Mouse (Mus musculus): ENCODE data around the gene Alcam. TPM values are rescaled to one million over a fixed set of nuclear protein-coding genes. Genes with fewer than 3 reads are reported as not detected.

The Alcam gene
- 40.2 and 40.7 TPM in 2 replicates for polyA plus RNA-seq (2015; fragmentation: Nextera tagmentation; extraction: Ambion mirVana)

DNA sequence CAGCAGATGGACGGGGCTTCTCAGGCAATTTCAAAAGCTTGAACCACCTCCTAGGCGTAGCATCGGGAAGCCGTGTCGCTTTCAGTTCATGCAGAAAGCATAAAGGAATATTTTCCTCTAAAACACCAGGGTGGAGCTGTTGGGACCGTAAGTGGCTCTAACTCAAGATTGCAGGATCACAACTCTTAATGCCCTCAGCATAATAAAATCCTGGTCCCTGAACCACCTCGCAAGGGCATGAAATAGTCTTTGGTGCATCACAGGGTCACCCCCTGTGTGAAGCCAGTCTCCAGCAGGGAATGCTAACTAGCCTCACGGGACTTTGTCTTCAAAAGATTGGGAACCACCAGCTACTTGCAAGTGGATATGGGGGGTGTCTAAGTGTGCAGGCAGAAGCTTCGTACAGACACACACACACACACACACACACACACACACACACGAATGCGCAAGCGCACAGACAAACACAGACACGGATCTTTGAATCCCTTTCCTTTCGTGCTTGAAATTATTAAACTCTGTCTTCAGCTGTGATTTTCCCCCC is at the start of gene Alcam:
Gene Alcam (minus strand): TSS at position 104 of the 544 bp plus-strand sequence.
- Histone ChIP-seq H3K4me3 (ENCODE audit: low read length) (peak within 1 kb of the TSS; percentile 70), H3K9ac (ENCODE audit: low read depth, low read length) (peak within 1 kb of the TSS; percentile 66), H3K27ac (ENCODE audit: low read depth, low read length) (peak within 1 kb of the TSS; percentile 86), H3K9me3 (ENCODE audit: control insufficient read depth, low read length) (no peaks in the 10 kb centered on the region), H3K36me3 (ENCODE audit: control insufficient read depth, insufficient read depth, low read length) (no peaks in the 10 kb centered on the region), H3K4me1 (ENCODE audit: control insufficient read depth, insufficient read depth, low read depth, low read length) (peaks cover 9% of the 10 kb centered on the region), H3K27me3 (replicated peaks; ENCODE audit: control insufficient read depth, insufficient read depth, low read length) (no peaks in the 10 kb centered on the region), H3K4me2 (ENCODE audit: low read length) (peak within 1 kb of the TSS; percentile 84)
- 0% methylated on average over 14 of the region's 14 CpGs for WGBS
- ATAC-seq = no peak

GRCm38 (mm10) chr16:52498757-52499335 is 45.0 kb upstream of the Alcam start:
- Histone ChIP-seq H3K4me2 (ENCODE audit: low read length) (no peak overlapping the region), H3K27ac (ENCODE audit: low read depth, low read length) (no peak overlapping the region), H3K36me3 (ENCODE audit: control insufficient read depth, insufficient read depth, low read length) (no peaks in the 10 kb centered on the region), H3K4me1 (ENCODE audit: control insufficient read depth, insufficient read depth, low read depth, low read length) (no peaks in the 10 kb centered on the region), H3K4me3 (ENCODE audit: low read length) (no peak overlapping the region), H3K9ac (ENCODE audit: low read depth, low read length) (no peak overlapping the region), H3K9me3 (ENCODE audit: control insufficient read depth, low read length) (no peaks in the 10 kb centered on the region; the same call in 1 of the 2 replicates), H3K27me3 (replicated peaks; ENCODE audit: control insufficient read depth, insufficient read depth, low read length) (no peaks in the 10 kb centered on the region)
- WGBS = 64% methylated on average over 4 of the region's 4 CpGs
- no peak for ATAC-seq

DNA sequence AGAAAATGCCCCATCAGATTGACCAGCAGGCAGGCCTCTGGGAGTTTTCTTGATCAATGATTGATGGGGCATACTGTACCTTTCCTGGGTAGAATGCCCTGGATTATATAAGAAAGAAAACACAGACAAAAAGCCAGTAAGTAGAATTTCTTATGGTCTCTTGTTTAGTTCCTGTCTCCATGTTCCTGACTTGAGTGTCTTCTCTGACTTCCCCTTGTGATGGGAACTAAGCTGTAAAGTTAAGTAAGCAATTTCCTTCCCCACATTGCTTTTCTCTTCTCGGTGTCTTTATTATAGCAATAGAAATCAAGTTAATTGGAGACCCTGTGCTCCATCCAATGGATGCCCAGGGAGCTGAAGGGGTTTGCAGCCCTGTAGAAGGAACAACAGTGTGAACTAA is 36.7 kb upstream of the Alcam start:
- ATAC-seq = no peak
- Histone ChIP-seq H3K27me3 (replicated peaks; ENCODE audit: control insufficient read depth, insufficient read depth, low read length) (no peaks in the 10 kb centered on the region), H3K4me3 (ENCODE audit: low read length) (no peak overlapping the region), H3K9me3 (ENCODE audit: control insufficient read depth, low read length) (no peaks in the 10 kb centered on the region), H3K36me3 (ENCODE audit: control insufficient read depth, insufficient read depth, low read length) (no peaks in the 10 kb centered on the region), H3K9ac (ENCODE audit: low read depth, low read length) (no peak overlapping the region), H3K4me2 (ENCODE audit: low read length) (no peak overlapping the region), H3K4me1 (ENCODE audit: control insufficient read depth, insufficient read depth, low read depth, low read length) (no peaks in the 10 kb centered on the region), H3K27ac (ENCODE audit: low read depth, low read length) (no peak overlapping the region)
- 89% methylated on average over 1 of the region's 1 CpGs for WGBS

GRCm38 (mm10) chr16:52474235-52474634 is 20.4 kb upstream of the Alcam start:
- WGBS = 84% methylated on average over 4 of the region's 4 CpGs
- no peak for ATAC-seq
- no peak overlapping the region for H3K4me2 ChIP-seq (ENCODE audit: low read length)

DNA sequence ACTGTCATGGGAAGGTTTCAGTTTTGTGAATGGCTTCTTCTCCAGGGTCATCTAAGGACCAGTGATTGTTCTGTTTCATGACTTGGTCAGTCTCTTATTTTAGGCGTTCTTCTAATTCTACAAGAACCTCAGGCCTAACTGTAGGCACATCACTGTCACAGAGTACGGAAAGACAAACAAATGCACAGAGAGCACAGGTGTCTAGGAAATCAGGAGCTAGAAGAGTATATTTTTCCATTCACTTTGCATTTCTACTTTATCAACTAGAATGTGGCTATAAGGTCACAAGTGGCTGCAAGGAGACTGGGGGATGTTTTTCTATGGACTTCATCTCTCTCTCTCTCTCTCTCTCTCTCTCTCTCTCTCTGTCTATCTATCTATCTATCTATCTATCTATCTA is 19.2 kb upstream of the Alcam start:
- no peaks in the 10 kb centered on the region for H3K27me3 ChIP-seq (replicated peaks; ENCODE audit: control insufficient read depth, insufficient read depth, low read length)
- H3K4me1 ChIP-seq (ENCODE audit: control insufficient read depth, insufficient read depth, low read depth, low read length) = no peaks in the 10 kb centered on the region
- no peak overlapping the region for H3K4me3 ChIP-seq (ENCODE audit: low read length)
- no peak overlapping the region for H3K9ac ChIP-seq (ENCODE audit: low read depth, low read length)
- H3K36me3 ChIP-seq (ENCODE audit: control insufficient read depth, insufficient read depth, low read length) = no peaks in the 10 kb centered on the region
- no peak overlapping the region for H3K4me2 ChIP-seq (ENCODE audit: low read length)
- 95% methylated on average over 2 of the region's 2 CpGs for WGBS
- no peak overlapping the region for H3K27ac ChIP-seq (ENCODE audit: low read depth, low read length)
- H3K9me3 ChIP-seq (ENCODE audit: control insufficient read depth, low read length) = no peaks in the 10 kb centered on the region
- ATAC-seq = no peak

More at GRCm38 (mm10) chr16:52474235-52474634, 20.4 kb upstream of the Alcam start:
- H3K9ac ChIP-seq (ENCODE audit: low read depth, low read length) = no peak overlapping the region
- H3K9me3 ChIP-seq (ENCODE audit: control insufficient read depth, low read length) = no peaks in the 10 kb centered on the region
- H3K27me3 ChIP-seq (replicated peaks; ENCODE audit: control insufficient read depth, insufficient read depth, low read length) = no peaks in the 10 kb centered on the region
- no peaks in the 10 kb centered on the region for H3K4me1 ChIP-seq (ENCODE audit: control insufficient read depth, insufficient read depth, low read depth, low read length)
- no peak overlapping the region for H3K27ac ChIP-seq (ENCODE audit: low read depth, low read length)
- H3K4me3 ChIP-seq (ENCODE audit: low read length) = no peak overlapping the region
- H3K36me3 ChIP-seq (ENCODE audit: control insufficient read depth, insufficient read depth, low read length) = no peaks in the 10 kb centered on the region

DNA sequence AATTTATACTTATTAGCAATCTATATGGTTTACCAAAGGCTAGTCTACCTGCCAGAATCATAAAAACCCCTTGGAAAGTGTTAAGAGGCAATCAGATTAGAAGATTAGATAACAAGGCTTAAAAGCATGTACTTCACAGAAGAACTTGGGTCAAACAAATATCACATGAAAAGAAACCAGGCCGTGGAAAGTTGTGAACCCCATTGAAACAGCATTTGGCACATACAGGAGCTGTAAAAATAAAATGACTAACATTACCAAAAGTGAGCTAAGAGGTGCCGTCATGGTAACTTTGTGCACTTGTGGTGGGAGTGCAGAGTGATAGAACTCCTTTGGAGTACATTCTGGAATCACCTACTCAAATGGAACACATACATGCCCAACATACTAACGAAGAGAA is 18.8 kb upstream of the Alcam start:
- Histone ChIP-seq H3K4me3 (ENCODE audit: low read length) (no peak overlapping the region), H3K4me2 (ENCODE audit: low read length) (no peak overlapping the region), H3K27me3 (replicated peaks; ENCODE audit: control insufficient read depth, insufficient read depth, low read length) (no peaks in the 10 kb centered on the region), H3K9me3 (ENCODE audit: control insufficient read depth, low read length) (no peaks in the 10 kb centered on the region), H3K27ac (ENCODE audit: low read depth, low read length) (no peak overlapping the region), H3K4me1 (ENCODE audit: control insufficient read depth, insufficient read depth, low read depth, low read length) (no peaks in the 10 kb centered on the region), H3K9ac (ENCODE audit: low read depth, low read length) (no peak overlapping the region), H3K36me3 (ENCODE audit: control insufficient read depth, insufficient read depth, low read length) (no peaks in the 10 kb centered on the region)
- ATAC-seq = no peak
- 96% methylated on average over 3 of the region's 3 CpGs for WGBS

GRCm38 (mm10) chr16:52472059-52472458 is 18.2 kb upstream of the Alcam start:
- H3K4me2 ChIP-seq (ENCODE audit: low read length) = no peak overlapping the region
- no peak overlapping the region for H3K4me3 ChIP-seq (ENCODE audit: low read length)
- H3K36me3 ChIP-seq (ENCODE audit: control insufficient read depth, insufficient read depth, low read length) = no peaks in the 10 kb centered on the region
- H3K4me1 ChIP-seq (ENCODE audit: control insufficient read depth, insufficient read depth, low read depth, low read length) = no peaks in the 10 kb centered on the region
- no peaks in the 10 kb centered on the region for H3K9me3 ChIP-seq (ENCODE audit: control insufficient read depth, low read length)
- no peak overlapping the region for H3K27ac ChIP-seq (ENCODE audit: low read depth, low read length)
- no peaks in the 10 kb centered on the region for H3K27me3 ChIP-seq (replicated peaks; ENCODE audit: control insufficient read depth, insufficient read depth, low read length)
- ATAC-seq = no peak
- no peak overlapping the region for H3K9ac ChIP-seq (ENCODE audit: low read depth, low read length)

DNA sequence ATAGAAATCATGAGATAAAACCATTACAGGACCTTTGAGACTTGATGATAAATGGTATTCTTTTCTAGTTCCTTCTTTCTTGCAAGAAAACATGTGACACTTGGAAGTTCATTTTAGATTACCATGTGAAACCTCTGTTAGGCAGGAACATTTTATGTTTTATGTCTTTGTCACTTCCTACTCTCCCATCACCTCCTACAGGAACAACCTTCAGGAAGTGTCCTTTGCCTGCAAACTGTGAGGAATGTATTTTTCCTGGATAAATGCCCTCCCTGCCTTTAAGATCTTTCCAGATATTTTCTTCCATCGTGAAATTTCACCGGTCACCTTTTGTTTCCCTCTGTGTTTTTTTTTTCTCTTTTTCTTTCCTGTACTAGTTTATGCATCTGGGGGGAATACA is 17.0 kb upstream of the Alcam start:
- H3K27me3 ChIP-seq (replicated peaks; ENCODE audit: control insufficient read depth, insufficient read depth, low read length) = no peaks in the 10 kb centered on the region
- 89% methylated on average over 2 of the region's 2 CpGs for WGBS
- H3K9me3 ChIP-seq (ENCODE audit: control insufficient read depth, low read length) = no peaks in the 10 kb centered on the region
- H3K9ac ChIP-seq (ENCODE audit: low read depth, low read length) = no peak overlapping the region
- H3K36me3 ChIP-seq (ENCODE audit: control insufficient read depth, insufficient read depth, low read length) = no peaks in the 10 kb centered on the region
- no peak for ATAC-seq
- no peaks in the 10 kb centered on the region for H3K4me1 ChIP-seq (ENCODE audit: control insufficient read depth, insufficient read depth, low read depth, low read length)
- H3K4me2 ChIP-seq (ENCODE audit: low read length) = no peak overlapping the region
- H3K4me3 ChIP-seq (ENCODE audit: low read length) = no peak overlapping the region
- H3K27ac ChIP-seq (ENCODE audit: low read depth, low read length) = no peak overlapping the region

- no peak overlapping the region for H3K4me3 ChIP-seq (ENCODE audit: low read length)
- no peaks in the 10 kb centered on the region for H3K36me3 ChIP-seq (ENCODE audit: control insufficient read depth, insufficient read depth, low read length)
- H3K27ac ChIP-seq (ENCODE audit: low read depth, low read length) = no peak overlapping the region
- no peak overlapping the region for H3K9ac ChIP-seq (ENCODE audit: low read depth, low read length)
- no peaks in the 10 kb centered on the region for H3K9me3 ChIP-seq (ENCODE audit: control insufficient read depth, low read length)
- no peaks in the 10 kb centered on the region for H3K4me1 ChIP-seq (ENCODE audit: control insufficient read depth, insufficient read depth, low read depth, low read length)
- no peaks in the 10 kb centered on the region for H3K27me3 ChIP-seq (replicated peaks; ENCODE audit: control insufficient read depth, insufficient read depth, low read length)
- no peak for ATAC-seq
- no peak overlapping the region for H3K4me2 ChIP-seq (ENCODE audit: low read length)
- WGBS = 87% methylated on average over 3 of the region's 3 CpGs
Measured at GRCm38 (mm10) chr16:52470226-52470625, 16.4 kb upstream of the Alcam start.
